Mouse (Mus musculus) ES-Bruce4 (cell line): ENCODE measurements around the gene Urm1. TPM values are rescaled to one million over a fixed set of nuclear protein-coding genes. Genes with fewer than 3 reads are reported as not detected.
"Not testable (repeated sequence)": the region's sequence is repeated elsewhere in the genome, so short reads cannot be mapped to it uniquely, and the experiment has no call there.

Experiments
- H3K27ac ChIP-seq: 2 replicates; pipeline ENCODE4 v1.5.1; 2012; ENCODE audit warnings: low read length, inconsistent platforms; ENCODE audit not compliant: insufficient read depth
- H3K27me3 ChIP-seq: 2 replicates; pipeline ENCODE4 v1.6.1; 2012; ENCODE audit warnings: mild to moderate bottlenecking, low read length, inconsistent platforms; ENCODE audit not compliant: control insufficient read depth, poor library complexity, insufficient read depth, severe bottlenecking
- H3K36me3 ChIP-seq: 2 replicates; pipeline ENCODE4 v1.6.1; 2012; ENCODE audit warnings: inconsistent platforms, mild to moderate bottlenecking, low read length, moderate library complexity; ENCODE audit not compliant: control insufficient read depth, poor library complexity, insufficient read depth, severe bottlenecking
- H3K4me1 ChIP-seq: one replicate; pipeline ENCODE4 v1.8.1; 2011; ENCODE audit warnings: low read length; ENCODE audit not compliant: control insufficient read depth, insufficient read depth
- H3K4me3 ChIP-seq: 2 replicates; pipeline ENCODE4 v1.5.1; 2011; ENCODE audit warnings: low read depth, mild to moderate bottlenecking, low read length
- H3K9ac ChIP-seq: 2 replicates; pipeline ENCODE4 v1.6.1; 2012; ENCODE audit warnings: low read depth, mild to moderate bottlenecking, inconsistent platforms; ENCODE audit not compliant: poor library complexity, severe bottlenecking
- H3K9me3 ChIP-seq: replicated peaks from 2 replicates; pipeline ENCODE4 v1.6.1; 2012; ENCODE audit warnings: mild to moderate bottlenecking, low read length, inconsistent platforms; ENCODE audit not compliant: control insufficient read depth, poor library complexity, insufficient read depth, severe bottlenecking
- CTCF ChIP-seq: IDR thresholded peaks from one replicate; pipeline ENCODE4 v1.8.1; 2011; ENCODE audit warnings: low read depth, low read length
- EP300 ChIP-seq: IDR thresholded peaks from 2 replicates; pipeline ENCODE4 v1.6.1; 2011; ENCODE audit warnings: low read depth, low read length; ENCODE audit not compliant: insufficient read depth
- POLR2A ChIP-seq: IDR thresholded peaks from one replicate; pipeline ENCODE4 v1.8.1; 2011; ENCODE audit warnings: low read length; ENCODE audit not compliant: insufficient read depth
- polyA plus RNA-seq: library from polyadenylated mRNA; stranded (reverse); fragments of >200 nt; gene quantifications from 2 replicates; pipeline ENCODE4 v1.2.4, GENCODE M21; 2011; ENCODE audit warnings: low read depth; ENCODE audit not compliant: missing spikeins, insufficient read depth, insufficient read length

The Urm1 gene
- 31.0 and 32.8 TPM in 2 replicates for polyA plus RNA-seq

- H3K27me3 ChIP-seq, result no peaks in the 10 kb centered on the region
- no peaks in the 10 kb centered on the region for H3K9me3 ChIP-seq
- H3K27ac ChIP-seq, result peak within 1 kb of the TSS; percentile 93
- TF ChIP-seq EP300 (peak; percentile 93), POLR2A (no peak), CTCF (no peak)
- peak within 1 kb of the TSS; percentile 48 for H3K4me3 ChIP-seq
- H3K36me3 ChIP-seq, result no peaks in the 10 kb centered on the region
- peaks cover 6% of the 10 kb centered on the region for H3K4me1 ChIP-seq
- peak within 1 kb of the TSS; percentile 37; the same call in 1 of the 2 replicates for H3K9ac ChIP-seq
Observed at GRCm38 (mm10) chr2:29820025-29820817, at the start of gene Urm1. Gene Urm1 (plus strand): TSS chr2:29820075.

GRCm38 (mm10) chr2:29770162-29770561, 49.7 kb upstream of the Urm1 start:
- TF ChIP-seq EP300 (no peak), CTCF (peak; percentile 44)
- H3K4me1 ChIP-seq, result peaks cover 7% of the 10 kb centered on the region
- no peak overlapping the region for H3K27ac ChIP-seq
- peaks cover 3% of the 10 kb centered on the region; the same call in 1 of the 2 replicates for H3K36me3 ChIP-seq
- no peaks in the 10 kb centered on the region for H3K27me3 ChIP-seq
- H3K4me3 ChIP-seq, result no peak overlapping the region
- H3K9ac ChIP-seq, result no peak overlapping the region
- H3K9me3 ChIP-seq, result no peaks in the 10 kb centered on the region

- no peak for TF ChIP-seq EP300
- TF ChIP-seq CTCF, result no peak
- TF ChIP-seq POLR2A, result no peak
- peaks cover 7% of the 10 kb centered on the region for H3K4me1 ChIP-seq
- H3K9me3 ChIP-seq, result no peaks in the 10 kb centered on the region
- H3K4me3 ChIP-seq, result no peak overlapping the region
- H3K27me3 ChIP-seq, result no peaks in the 10 kb centered on the region
- H3K9ac ChIP-seq, result no peak overlapping the region
- H3K36me3 ChIP-seq, result peaks cover 6% of the 10 kb centered on the region
- H3K27ac ChIP-seq, result no peak overlapping the region
Observed at GRCm38 (mm10) chr2:29771611-29772461, 48.0 kb upstream of the Urm1 start.

- no peak for TF ChIP-seq CTCF
- no peak for TF ChIP-seq EP300
- TF ChIP-seq POLR2A, result no peak
- Histone ChIP-seq H3K4me1 (peaks cover 5% of the 10 kb centered on the region), H3K27me3 (no peaks in the 10 kb centered on the region), H3K4me3 (no peak overlapping the region), H3K9me3 (no peaks in the 10 kb centered on the region), H3K9ac (no peak overlapping the region), H3K27ac (no peak overlapping the region), H3K36me3 (peaks cover 20% of the 10 kb centered on the region)
Observed at GRCm38 (mm10) chr2:29773323-29773722, 46.6 kb upstream of the Urm1 start.

- H3K9ac ChIP-seq, H3K27ac ChIP-seq, H3K9me3 ChIP-seq, H3K4me1 ChIP-seq, H3K4me3 ChIP-seq, H3K27me3 ChIP-seq: not testable (repeated sequence)
- H3K36me3 ChIP-seq, result peaks cover 88% of the 10 kb centered on the region
Observed at GRCm38 (mm10) chr2:29781256-29781655, 38.6 kb upstream of the Urm1 start.

GRCm38 (mm10) chr2:29784290-29784689, 35.6 kb upstream of the Urm1 start:
- Histone ChIP-seq H3K27ac (no peak overlapping the region), H3K36me3 (peaks cover 64% of the 10 kb centered on the region), H3K4me3 (no peak overlapping the region), H3K9ac (no peak overlapping the region), H3K27me3 (no peaks in the 10 kb centered on the region), H3K4me1 (peaks cover 6% of the 10 kb centered on the region), H3K9me3 (peaks cover 3% of the 10 kb centered on the region; the same call in 1 of the 2 replicates)
- TF ChIP-seq EP300, result no peak
- no peak for TF ChIP-seq POLR2A
- no peak for TF ChIP-seq CTCF
